Mouse (Mus musculus) brown adipose tissue, adult 24 weeks (tissue): Measurements from ENCODE around the gene Mllt3. TPM values are rescaled to one million over a fixed set of nuclear protein-coding genes. Genes with fewer than 3 reads are reported as not detected.

Experiments
- H3K27ac ChIP-seq: fragments of 200-500 bp; replicated peaks from 2 replicates; pipeline ENCODE4 v1.5.1; 2012; ENCODE audit warnings: low read depth, mild to moderate bottlenecking, low read length
- H3K4me1 ChIP-seq: fragments of 200-500 bp; 2 replicates; pipeline ENCODE4 v1.6.1; 2012; ENCODE audit warnings: low read length, mixed read lengths; ENCODE audit not compliant: control insufficient read depth, insufficient read depth, insufficient read length
- H3K4me3 ChIP-seq: fragments of 200-500 bp; 2 replicates; pipeline ENCODE4 v1.5.1; 2012; ENCODE audit warnings: low read depth, mild to moderate bottlenecking, low read length, moderate library complexity; ENCODE audit not compliant: insufficient read depth
- polyA plus RNA-seq: library from polyadenylated mRNA; stranded (reverse); fragments of >200 nt; gene quantifications from 2 replicates; pipeline ENCODE4 v1.2.4, GENCODE M21; 2012; ENCODE audit not compliant: missing spikeins, insufficient read depth, insufficient read length

The Mllt3 gene
- polyA plus RNA-seq, 1 experiment = 14.9 TPM

DNA sequence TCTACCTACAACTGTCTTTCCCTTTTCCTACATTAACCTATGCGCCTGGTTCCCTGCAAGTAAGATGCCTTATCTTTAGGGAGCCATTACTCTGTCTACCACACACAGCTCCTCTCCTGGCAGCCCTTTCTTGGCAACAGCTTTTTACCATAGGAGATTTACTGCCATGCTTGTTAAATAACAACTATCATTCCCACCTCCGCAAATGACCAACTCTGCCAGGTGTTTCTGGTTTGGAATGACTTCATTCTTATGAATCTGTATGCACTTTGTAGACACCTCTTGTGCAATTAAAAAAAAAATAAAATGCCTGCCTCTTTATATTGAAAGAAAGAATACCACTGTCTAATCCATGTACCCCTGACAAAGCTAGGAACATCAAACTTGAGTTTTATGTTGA is 294.1 kb downstream of the Mllt3 start:
- Histone ChIP-seq H3K27ac (no peak overlapping the region), H3K4me1 (no peaks in the 10 kb centered on the region), H3K4me3 (no peak overlapping the region)

DNA sequence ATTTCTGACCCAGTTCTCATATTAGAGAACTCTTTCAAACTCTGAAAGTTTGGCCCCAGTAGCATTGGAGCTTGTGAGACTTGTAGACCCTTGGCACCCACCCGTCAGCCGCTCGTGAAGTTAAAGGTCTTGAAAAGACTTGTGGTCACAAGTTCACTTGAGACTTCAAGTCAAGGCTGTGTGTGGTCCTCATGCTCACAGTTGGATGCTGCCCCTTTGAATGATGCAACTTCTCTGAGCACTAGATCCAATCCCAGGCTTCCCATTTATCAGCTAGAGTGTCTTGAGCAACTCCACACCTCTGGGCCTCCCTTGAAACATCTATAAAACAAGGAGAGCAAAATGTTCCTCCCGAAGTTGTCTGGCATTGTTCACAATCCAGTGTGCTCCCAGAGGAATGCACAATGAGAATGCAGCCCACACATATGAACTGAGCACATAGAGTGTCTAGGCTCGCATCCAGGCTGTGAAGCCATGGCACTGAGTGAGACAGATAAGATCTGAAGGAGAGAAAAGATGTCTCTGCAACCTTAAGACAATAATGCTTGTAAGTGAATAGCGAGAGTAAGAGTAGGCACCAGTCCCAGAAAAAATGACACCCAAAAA is 295.9 kb downstream of the Mllt3 start:
- Histone ChIP-seq H3K4me1 (no peaks in the 10 kb centered on the region), H3K27ac (no peak overlapping the region), H3K4me3 (no peak overlapping the region)

DNA sequence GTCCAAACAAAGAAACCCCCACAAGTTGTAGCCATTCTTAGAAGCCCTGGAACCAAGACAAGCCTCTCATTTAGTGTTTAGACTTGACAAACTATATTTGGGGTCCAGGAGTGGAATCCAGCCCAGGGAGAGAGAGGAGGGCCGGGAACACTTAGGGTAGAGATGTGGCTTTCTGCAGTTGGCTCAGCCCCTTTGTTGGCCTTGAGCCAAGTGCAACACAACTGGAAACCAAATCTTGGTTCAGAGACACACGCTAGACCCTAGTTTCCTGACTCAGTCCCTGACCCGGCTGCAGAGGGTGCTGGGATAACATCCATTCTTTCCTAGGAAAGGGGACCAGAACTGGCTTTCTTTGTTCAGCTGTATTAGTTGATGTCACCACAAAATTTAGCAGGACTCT is 296.4 kb downstream of the Mllt3 start:
- Histone ChIP-seq H3K27ac (no peak overlapping the region), H3K4me1 (no peaks in the 10 kb centered on the region), H3K4me3 (no peak overlapping the region)

DNA sequence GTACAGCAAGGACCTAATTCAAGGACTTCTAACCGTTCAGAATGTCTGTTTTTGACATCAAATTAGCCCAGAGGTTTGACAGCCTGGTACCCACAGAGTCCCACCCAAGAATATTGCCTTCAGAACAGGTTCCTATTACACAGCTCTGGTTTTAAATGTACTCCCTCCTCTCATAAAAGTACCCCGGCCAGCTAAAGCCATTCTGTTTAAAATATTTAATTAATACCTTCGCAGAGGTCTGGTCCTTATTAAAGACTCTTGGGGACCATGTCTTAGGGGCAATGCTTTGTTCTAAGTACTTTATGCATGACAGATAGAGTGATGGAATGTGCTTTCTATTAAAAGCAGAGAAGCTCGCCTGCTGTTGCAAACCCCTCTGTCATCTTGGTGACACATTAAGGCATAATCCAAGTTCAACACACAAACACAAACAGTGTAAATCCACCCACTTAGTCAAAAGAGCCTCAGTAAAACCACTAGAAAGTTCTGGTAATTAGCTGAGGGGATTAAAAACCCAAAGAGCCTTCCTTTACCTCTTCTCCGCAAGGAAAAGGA is 302.0 kb downstream of the Mllt3 start:
- H3K4me1 ChIP-seq = no peaks in the 10 kb centered on the region
- no peak overlapping the region for H3K27ac ChIP-seq
- H3K4me3 ChIP-seq = no peak overlapping the region

DNA sequence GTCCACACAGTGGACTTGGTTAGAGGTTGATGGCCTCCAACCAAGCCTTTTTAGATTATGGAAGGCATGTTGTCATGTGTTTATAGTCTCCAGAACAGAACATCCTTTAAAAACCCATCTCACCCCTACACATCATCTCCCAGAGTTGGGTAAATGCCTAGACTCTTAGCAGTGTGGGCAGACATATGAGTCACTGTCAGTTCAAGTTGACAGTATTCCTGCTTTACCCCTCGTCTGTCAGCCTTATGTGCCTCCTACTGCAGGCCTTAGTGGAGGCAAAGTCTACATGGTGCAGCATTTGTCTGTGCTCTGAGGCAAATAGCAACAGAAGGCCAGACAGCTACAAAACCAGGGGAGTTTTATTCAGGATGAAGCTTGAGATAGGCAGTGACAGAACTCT is 304.6 kb downstream of the Mllt3 start:
- H3K27ac ChIP-seq = no peak overlapping the region
- no peak overlapping the region for H3K4me3 ChIP-seq
- H3K4me1 ChIP-seq = no peaks in the 10 kb centered on the region

DNA sequence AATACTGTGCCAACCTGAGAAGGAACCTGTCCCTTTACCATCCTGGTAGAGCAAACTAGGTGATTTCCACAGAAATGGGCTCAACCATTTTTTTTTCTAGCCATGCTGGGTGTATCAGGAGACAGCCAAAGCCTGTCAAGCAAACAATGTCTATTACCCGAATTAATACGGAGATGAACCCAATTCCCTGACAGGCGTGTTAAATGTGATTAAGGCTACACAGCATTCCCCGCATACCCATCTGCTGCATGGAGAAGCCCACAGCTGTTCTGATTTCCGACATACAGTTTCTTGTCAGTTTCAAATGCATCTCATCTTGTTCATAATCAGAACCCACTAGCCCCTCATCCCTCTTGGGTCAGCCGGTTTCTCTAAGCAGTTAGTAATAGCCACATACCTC is 309.7 kb downstream of the Mllt3 start:
- H3K27ac ChIP-seq = no peak overlapping the region
- H3K4me3 ChIP-seq = no peak overlapping the region
- H3K4me1 ChIP-seq = no peaks in the 10 kb centered on the region

Other genes with a start within 250 kb of the Mllt3 start
- gene Focad, start 61.3 kb upstream of the Mllt3 start, polyA plus RNA-seq = 9.7 and 12.5 TPM in 2 replicates